Mouse (Mus musculus): ENCODE measurements at regions not wholly inside any gene's neighbourhood (a gene's known extent, or its start where the extent isn't known, plus 50 kb on each side); places are given as distances from the start of the nearest gene placed in this dataset.

DNA sequence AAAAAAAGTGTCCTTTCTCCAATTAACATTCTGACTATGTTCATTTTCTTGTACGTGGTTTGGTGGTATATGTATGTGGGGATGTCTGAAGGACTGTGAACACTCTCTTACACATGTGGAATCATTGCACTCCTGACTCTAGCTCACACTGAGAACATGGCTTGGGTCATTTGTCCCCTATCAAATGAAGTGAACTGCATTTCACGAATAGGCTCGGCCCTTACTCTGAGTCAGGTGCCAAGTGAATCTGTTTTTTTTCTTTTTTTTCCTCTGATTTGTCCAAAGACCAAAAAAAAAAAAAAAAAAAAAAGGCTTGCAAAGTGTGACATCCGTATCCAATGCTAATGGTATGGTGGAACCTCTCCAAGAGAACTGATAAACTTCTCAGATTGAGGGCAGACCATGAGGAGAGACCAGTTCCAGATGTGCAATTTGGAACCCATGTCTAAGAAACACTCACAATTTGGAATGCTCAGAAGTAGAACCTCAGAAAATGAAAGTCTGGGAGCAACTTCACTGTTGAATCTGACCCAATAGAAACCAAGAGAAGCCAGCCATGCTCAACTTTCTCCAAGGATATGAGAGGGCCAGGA is 631.7 kb upstream of the Fam160b2 start:
- no peak for DNase-seq (ENCODE audit: low spot score in 2 of 2)

DNA sequence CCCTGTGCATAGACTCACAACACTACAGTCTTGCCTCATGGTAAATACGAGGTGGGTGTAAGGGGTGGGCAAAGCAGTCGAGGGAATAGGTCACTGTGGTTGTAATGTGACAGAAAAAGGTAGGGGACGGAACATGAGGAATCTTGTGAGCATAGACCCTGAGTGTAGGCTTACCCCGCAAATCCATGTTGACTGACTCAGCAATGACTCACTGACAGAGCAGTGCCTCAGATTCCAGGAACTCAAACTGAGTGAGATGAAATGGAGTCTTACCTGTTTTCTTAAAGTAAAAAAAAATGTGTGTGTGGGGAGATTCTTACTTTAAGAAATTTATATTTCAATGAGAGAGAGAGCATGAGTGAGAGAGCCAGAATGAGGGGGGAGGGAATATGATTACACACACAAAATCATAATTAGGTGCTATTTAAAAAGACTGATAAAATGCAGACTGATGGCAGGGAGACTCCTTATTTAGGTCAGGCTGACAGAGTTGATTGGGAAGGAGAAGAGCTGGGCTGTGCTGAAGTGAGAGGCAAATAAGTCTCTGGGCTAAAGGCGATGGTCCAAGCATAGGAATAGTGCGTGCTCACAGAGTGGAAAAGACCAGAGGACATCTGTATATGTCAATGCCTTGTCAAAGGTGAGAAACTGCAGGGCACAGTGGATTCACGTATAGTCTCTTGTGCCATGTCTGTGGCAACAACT is 631.0 kb upstream of the Fam160b2 start:
- DNase-seq (ENCODE audit: low spot score in 2 of 2), result peak in 1 of 2 experiments; percentile 16

DNA sequence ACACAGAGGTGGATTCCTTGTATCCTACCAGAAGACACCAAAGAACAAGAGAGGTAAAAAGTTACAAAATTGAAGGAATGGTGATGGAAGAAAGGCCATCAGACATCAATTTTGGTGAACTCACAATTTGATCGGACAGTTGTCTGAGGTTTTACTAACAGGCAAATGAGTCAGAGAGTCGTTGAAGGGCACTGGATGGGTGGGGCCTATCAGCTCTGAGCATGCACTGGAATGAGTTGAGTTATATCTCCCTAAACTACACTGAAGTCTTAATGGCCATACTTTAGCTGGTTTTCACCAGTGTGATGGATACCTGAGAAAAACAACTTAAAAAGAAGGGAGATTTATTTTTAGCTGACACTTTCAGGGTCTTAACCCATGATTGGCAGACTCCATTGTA is 630.3 kb upstream of the Fam160b2 start:
- DNase-seq (ENCODE audit: low spot score in 2 of 2), result no peak

DNA sequence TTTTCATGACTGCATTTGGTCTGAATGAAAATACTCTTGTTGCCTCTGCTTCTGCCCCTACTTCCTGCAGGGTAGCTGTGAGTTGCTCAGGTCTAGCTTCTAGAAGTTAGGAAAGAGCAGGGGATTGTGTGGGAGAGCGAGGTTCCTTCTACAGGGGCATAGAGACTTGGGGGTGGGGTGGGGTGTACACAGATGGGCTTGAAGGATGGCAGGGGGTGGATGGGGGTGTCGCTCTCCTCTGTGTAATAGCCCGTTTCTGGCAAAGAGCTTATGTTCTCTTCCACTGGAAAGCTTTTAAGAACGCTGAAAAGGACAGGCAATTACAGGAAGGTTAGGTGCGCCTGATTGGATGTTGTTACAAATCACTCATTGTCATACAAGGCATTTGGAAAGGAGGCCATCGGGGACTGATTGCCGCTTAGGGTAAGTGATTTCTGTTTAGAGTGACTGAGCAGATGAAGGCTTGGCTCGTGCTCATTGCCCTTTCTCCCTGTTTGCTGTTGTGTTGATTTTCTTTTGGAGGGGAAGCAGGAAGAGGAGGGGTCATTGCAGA is 629.3 kb upstream of the Fam160b2 start:
- no peak for DNase-seq (ENCODE audit: low spot score in 2 of 2)

DNA sequence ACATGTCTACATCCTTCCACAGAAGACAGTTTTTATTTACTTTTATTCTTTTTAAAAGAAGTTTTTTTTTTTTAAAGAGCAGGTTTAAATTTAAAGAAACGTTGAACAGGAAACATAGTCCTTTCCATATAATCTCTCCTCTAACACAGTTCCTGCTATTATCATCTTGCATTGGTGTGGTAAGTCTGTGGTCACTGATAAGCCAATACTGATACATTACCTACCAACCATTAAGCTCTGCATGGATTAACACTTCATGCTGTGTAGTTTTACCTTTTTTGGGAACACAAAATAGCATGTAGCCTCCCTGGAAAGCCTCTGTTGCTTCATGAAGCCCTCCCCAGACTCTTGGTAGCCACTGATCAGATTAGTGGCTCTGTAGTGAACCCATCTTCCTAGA is 617.4 kb upstream of the Fam160b2 start:
- no peak for DNase-seq (ENCODE audit: low spot score in 2 of 2)

DNA sequence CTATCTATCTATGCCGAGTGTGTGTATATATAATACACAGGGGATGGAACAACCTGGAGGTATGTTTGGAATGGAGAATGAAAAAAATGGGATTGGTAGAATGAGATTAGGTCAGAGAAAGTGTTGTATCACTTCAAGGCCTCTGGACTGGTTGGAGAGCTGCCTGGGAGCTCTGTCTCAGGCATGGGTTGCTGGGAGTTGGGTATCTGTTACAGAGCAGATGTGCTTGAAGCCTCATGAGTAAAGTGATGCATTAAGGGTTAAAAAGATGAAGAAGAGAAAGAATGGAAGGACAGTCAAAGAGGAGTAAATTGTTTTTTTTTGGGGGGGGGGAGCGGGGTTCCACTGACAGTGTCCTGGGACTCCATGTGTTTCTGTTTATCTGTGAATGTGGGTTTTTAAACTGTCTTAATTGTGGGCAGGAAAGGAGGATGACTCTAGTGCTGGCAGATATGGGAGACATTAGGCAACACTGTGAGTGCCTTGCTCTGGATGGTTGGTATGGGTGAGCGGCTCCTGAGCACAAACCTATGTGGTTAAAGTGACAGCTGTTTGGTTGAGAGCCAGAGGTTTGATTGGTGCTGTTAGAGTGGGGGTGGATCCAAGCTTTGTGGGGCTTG is 611.8 kb upstream of the Fam160b2 start:
- DNase-seq (ENCODE audit: low spot score in 2 of 2), result no peak

DNA sequence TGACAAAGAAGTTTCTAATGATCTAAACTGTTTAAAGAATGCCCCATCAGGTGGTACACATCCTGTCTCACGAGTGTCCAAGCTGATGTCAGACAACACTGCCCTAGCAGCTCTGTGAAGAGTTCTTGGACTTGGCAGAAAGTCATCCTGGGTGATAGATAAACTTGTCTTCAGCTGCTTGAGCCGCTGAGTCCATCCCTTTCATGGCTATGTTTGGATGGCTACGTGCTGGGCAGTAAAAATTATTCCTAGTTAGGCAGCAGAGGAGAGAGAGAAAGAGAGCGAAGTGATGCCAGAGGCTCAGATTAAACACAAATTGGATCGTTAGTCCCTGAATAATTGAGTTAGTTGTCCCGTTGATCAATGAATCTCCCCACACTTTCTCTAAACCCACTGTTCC is 603.8 kb upstream of the Fam160b2 start:
- DNase-seq (ENCODE audit: low spot score in 2 of 2), result no peak

DNA sequence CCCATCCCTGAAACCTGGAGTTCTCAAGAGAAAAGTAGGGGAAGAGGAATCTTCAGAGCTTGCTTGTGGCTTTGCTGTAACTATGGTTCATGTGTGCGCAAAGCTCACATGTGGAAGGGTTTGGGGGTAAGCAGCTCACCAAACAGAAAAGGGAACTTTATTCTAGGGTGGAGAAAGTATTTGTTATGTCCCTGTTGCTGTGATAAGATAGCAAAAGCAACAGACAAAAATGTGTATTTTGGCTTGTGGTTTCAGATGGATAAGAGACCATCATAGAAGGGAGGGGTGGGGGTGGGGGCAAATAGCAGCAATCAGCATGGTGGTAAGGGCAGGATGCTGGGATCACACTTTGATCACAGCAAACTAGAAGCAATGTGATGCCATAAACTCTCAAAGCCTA is 601.3 kb upstream of the Fam160b2 start:
- DNase-seq (ENCODE audit: low spot score in 2 of 2), result no peak

DNA sequence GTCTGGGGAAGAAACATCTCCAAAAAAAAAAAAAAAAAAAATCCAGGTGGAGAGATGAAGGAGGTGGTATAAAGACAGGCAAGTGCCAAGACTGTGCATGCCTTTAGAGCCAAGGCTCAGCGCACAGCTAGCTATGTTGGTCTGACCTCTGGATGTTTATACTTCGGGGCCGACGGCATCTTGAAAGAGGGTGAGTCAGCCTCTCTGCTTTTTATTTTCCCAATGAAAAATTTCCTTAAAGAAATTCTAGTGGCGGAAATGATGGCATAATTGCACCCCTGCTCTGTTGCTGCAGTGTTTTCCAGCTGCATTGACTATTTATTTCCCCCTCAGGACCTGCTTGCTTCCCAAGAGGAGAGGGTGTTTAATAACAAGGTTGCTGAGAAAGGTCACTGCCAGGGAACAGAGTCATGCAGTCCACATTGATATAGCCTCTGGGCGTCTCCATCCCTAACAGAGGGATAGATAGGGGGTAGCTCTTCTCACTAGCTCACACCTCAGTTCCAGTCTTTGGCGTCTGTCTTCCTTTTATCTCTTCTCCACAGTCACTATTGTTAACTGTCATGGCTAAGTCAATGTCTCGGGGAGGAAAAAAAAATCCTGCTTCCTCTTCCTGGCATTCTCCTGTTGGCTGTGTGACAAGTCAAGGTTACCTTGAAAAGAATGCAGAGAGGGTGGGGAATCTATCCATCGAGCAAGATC is 599.7 kb upstream of the Fam160b2 start:
- DNase-seq (ENCODE audit: low spot score in 2 of 2), result peak in 1 of 2 experiments; percentile 1

DNA sequence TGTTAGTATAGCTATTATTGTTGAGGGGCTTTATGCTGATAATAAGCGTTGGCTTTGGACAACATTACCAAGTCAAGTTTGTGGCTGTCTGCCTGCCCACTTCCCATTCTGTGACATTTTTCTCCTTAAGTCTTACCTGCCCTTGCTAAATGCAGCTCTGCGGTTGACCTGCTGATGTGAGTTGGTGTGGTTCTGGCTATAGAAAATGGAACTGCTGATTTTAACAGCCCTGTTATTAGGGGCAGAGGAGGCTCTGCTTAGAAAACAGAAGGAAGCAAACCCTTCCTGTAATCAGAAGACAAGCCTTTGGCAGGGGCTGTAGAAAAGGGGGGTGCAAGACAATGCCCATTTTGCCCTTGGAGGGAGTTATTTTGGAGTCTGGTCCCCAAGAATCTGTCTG is 594.6 kb upstream of the Fam160b2 start:
- no peak for DNase-seq (ENCODE audit: low spot score in 2 of 2)

DNA sequence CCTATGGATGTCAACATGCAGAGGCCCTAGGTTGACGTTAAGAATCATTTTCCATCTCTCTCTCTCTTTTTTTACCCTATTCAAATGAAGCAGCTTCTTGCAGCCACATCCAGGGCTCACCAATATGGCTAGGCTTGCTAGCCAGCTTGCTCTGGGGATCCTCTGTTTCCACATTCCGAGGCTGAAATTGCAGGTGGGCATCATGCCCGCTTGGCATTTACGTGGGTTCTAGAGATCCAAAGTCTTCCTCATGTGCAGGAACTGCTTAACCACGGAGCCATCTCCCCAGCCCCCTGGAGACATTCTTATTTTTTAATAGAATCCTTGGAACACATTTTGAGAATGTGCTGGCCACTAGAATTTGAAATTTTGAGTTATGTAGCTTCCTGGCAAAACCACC is 592.9 kb upstream of the Fam160b2 start:
- DNase-seq (ENCODE audit: low spot score in 2 of 2), result no peak

DNA sequence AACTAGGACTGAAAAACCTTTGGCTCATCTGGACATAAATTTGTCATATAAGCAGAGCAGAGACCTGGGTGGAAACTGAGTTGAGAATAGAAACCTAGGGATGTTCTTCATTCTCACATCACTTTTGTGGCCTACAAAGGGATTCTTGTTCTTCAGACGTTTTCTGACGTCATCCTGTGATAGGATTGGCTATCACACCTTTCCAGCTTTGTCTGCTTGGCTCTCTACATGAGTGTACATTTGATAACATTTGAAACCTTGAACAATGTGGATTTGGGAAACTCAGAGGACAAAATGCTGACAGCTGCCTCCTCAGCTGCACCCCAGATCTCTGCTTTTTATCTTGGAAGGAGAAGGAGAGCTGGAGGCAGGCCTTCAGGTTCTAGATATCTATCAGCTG is 589.7 kb upstream of the Fam160b2 start:
- no peak for DNase-seq (ENCODE audit: low spot score in 2 of 2)

DNA sequence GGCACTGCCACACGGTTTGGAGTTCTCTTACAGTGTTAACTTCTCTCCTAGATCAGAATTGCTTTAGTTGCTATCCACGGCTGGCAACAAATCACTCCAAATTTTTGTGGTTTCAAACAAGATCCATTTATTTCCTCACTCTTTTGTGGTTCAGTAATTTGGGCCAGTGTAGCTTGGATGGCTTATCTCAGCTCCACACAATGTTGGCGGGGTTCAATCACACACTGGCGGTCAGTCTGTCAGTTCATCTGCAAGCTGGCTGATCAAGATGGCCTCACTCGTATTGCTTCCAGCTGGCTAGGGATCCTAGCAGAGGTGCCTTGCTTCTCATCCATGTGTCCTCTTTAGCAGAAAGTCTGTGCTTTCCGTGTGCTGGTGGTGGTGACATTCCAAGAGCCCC is 577.7 kb upstream of the Fam160b2 start:
- no peak for DNase-seq (ENCODE audit: low spot score in 2 of 2)

DNA sequence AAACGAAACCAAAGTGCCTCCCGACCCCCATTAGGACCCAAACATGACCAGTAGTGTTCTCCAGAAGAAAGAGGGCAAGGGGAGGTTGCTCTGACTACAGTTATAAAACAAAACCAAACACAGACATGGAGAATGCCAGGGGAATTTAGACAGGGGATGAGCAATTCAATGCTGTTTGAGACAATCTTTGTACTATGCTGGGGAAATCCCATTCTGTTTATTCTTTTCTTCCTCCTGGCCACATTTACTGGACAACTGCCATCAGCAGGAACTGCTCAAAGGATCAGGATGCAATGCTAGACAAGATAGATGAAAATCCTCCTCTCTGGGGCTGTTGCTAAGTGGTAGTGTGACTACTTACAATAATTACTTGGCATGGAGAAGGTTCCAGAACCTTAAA is 574.5 kb upstream of the Fam160b2 start:
- DNase-seq (ENCODE audit: low spot score in 2 of 2), result no peak

DNA sequence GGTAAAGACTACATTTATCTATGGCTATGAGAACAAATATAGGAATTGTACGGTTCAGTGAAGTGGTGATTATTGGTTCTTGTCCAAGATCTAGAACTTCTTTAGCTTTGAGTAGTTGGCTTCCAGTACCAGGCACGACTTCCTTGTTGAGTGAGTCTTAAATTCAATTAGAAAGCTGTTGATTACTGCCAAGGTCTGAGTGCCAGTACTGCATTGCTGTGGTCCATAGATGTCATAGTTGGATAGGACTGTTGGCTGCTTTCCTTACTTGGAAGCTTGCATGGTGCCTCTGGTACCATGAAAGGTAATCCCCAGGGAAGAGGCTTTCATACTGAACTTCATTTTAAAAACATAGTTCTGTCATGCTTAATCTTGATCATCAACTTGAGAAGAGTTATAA is 559.9 kb upstream of the Fam160b2 start:
- no peak for DNase-seq (ENCODE audit: low spot score in 2 of 2)

DNA sequence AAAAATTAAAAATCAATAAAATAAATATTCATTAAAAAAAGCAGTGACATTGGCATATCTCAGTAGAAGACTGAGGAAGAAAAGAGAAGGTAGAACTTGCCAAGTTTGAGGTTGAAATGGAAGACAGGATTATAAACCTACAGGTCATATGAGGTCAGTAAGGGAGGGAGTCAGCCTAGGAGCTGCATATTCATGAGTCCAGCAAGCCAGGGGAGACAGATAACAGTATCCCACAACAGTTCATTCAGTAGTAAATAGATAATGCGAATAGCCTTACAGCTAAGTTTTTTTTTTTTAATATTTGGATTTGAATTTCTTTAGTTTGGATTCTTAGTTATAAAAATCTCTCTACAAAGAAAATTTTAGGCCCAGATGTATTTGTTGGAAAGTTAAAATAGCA is 542.8 kb upstream of the Fam160b2 start:
- no peak for DNase-seq (ENCODE audit: low spot score in 2 of 2)

DNA sequence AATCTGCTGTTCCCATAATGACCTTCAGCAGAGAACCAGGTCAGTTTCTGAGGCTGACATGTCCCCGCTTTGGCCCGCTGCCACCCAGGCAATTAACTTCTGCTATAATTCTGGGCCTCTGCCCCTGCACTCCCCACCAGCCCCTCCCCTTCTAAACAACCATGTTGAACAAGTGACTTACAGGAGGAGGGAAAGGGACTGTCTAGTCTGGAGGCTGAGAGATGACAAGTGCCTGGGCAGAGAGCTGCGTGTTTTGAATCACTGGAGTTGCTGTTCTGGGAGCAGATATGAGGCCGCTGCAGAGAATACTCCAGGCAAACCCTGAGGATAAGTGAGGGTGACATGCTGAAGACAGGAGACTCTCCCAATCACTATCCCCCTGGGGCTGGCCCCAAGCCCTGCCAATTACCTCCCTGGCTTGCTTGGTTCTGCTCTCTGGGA is 530.2 kb upstream of the Fam160b2 start:
- no peak for DNase-seq (ENCODE audit: low spot score in 2 of 2)

DNA sequence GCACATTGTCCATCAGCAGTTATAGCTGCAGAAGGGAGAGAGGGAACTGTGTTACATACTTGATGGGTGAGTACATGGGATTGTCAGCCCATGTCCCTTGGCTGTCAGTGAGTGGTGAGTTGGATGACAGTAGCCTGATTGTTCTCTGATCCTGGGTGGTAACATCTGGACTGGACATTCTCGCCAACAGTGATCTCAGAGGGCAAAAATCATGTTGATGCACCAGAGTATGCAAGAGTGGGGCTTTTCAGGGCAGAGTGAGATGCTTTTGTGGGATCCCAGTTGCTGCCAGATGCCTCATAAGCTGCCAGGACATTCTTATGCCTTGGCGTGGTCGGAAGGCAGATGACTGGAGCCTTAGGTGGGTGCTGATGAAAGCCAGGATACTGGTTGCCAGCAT is 528.9 kb upstream of the Fam160b2 start:
- DNase-seq (ENCODE audit: low spot score in 2 of 2), result peak; percentile 35 to 63

DNA sequence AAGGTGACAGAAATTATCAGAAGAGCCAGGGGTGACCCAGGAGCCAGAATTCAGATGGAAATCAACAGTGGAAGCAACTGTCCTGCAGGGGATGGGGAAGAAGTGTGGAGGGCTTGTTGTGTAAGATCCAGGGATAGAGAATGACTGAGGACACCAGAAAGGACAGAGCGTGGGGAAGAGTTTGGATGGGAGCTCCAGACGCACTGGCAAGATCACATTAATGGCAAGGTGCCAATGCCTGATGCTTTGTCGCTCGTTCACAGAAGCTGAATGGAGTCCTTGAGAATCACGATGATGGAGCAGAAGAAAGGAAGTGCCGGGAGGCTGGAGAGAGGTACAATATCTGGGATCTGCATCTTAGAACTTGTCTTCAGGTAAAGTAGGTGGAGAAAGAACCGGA is 519.0 kb upstream of the Fam160b2 start:
- peak in 1 of 2 experiments; percentile 5 for DNase-seq (ENCODE audit: low spot score in 2 of 2)

DNA sequence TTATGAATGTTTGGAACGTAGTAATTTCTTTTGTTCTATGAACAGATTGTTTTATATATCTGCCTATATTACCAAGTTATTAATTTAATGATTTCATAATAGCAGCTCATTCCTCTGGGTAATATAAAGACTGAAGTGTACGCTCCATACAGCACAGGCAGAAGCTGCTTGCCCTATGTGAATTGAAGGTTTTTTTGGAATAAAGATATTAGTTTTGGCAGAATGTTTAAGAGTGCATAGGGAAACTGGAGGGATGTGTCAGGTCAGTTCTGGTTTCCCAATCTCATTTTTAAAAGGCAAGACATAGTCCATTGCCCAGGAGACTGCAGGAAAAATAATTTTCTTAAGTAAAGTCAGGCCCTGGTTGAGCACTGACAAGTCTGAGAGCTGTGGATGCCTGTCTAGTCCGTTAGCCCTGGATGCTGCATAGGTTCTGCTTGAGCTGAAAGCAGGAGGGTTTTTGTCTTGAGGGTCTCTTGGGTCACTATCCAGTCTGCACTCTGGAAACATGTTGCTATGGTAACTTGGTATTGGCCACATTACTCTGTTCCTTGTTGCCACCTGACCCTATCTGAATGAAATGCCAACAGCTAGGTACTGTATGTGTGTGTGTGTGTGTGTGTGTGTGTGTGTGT is 516.3 kb upstream of the Fam160b2 start:
- no peak for DNase-seq (ENCODE audit: low spot score in 2 of 2)

DNA sequence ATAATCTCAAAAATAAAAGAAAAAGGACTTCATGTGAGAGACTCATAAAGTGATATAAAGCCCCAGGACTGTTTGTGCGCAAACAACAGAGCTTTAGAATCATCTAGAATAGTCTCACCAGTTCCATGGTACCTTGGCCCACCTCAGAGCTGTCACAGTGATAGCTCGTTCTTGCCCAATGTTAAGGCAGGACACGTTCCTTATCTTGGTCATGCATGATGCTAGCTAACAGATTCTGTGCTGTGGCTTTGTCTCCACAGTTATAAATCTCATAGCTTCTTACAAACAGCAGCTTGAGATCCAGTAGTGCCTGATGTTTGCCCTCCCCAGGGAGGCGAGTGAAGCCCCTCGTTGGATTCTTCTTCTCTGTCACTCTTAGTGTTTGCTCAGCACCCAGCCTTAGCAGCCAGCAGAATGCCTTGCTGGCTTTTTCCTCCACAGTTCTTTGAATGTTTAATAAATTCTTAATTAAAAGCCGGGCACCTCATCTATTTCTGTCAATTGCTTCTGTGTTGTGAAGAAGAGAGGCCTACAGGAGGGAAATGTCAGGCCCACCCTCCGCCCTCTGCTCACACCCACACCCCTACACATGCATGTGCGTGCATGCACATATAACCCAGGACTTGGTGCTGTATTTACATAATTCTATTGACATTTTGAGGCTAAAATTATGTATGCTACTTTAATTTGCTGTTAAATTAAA is 515.6 kb upstream of the Fam160b2 start:
- no peak for DNase-seq (ENCODE audit: low spot score in 2 of 2)

Measured in left cerebral cortex, adult 9 months (tissue).